Mouse (Mus musculus) macrophage (primary cell): ENCODE data around the gene Gm4881. TPM values are rescaled to one million over a fixed set of nuclear protein-coding genes. Genes with fewer than 3 reads are reported as not detected.

Experiments
- H3K27ac ChIP-seq: fragments of 350-480 bp; formaldehyde crosslinking; 2 replicates; pipeline ENCODE4 v1.9.0; 2021
- H3K36me3 ChIP-seq: fragments of 350-480 bp; formaldehyde crosslinking; 2 replicates; pipeline ENCODE4 v1.9.0; 2021; ENCODE audit errors: inconsistent target
- H3K4me3 ChIP-seq: fragments of 350-480 bp; formaldehyde crosslinking; 2 replicates; pipeline ENCODE4 v1.9.0; 2021; ENCODE audit errors: inconsistent target
- H3K79me2 ChIP-seq: fragments of 350-480 bp; formaldehyde crosslinking; 2 replicates; pipeline ENCODE4 v1.9.0; 2021; ENCODE audit errors: inconsistent target
- WGBS: methylation state at CpG from one replicate; pipeline ENCODE4 v1.1.7; 2026; ENCODE audit warnings: inconsistent platforms; ENCODE audit not compliant: missing documents; 5-methylcytosine and 5-hydroxymethylcytosine counted together
- polyA plus RNA-seq: library from polyadenylated mRNA; stranded (reverse); fragments of 250-400 nt; gene quantifications from 3 replicates; pipeline ENCODE4 v1.2.4, GENCODE M21; 2018; ENCODE audit warnings: inconsistent platforms

Gm4881 gene
- polyA plus RNA-seq, 1 experiment from 2014 or later, result not detected

- H3K36me3 ChIP-seq, result peaks cover 10% of the 10 kb centered on the region; the same call in 1 of the 2 replicates
- no peaks in the 10 kb centered on the region for H3K79me2 ChIP-seq
- peak overlapping the region; percentile 97 for H3K4me3 ChIP-seq
- 22% methylated on average over 19 of the region's 19 CpGs for WGBS
- no peak overlapping the region for H3K27ac ChIP-seq
These were observed 27.1 kb upstream of the Gm4881 start for GRCm38 (mm10) chr7:24971261-24971971.

- Histone ChIP-seq H3K4me3 (no peak overlapping the region), H3K27ac (no peak overlapping the region), H3K36me3 (peaks cover 10% of the 10 kb centered on the region; the same call in 1 of the 2 replicates), H3K79me2 (no peaks in the 10 kb centered on the region)
- 97% methylated on average over 3 of the region's 3 CpGs for WGBS
These were observed 26.0 kb upstream of the Gm4881 start for GRCm38 (mm10) chr7:24970341-24970740.

GRCm38 (mm10) chr7:24969805-24970204 lies 25.5 kb upstream of the Gm4881 start:
- H3K36me3 ChIP-seq, result peaks cover 10% of the 10 kb centered on the region; the same call in 1 of the 2 replicates
- H3K27ac ChIP-seq, result no peak overlapping the region
- H3K79me2 ChIP-seq, result no peaks in the 10 kb centered on the region
- 87% methylated on average over 12 of the region's 12 CpGs for WGBS
- H3K4me3 ChIP-seq, result no peak overlapping the region

GRCm38 (mm10) chr7:24968463-24968862 lies 24.2 kb upstream of the Gm4881 start:
- Histone ChIP-seq H3K4me3 (no peak overlapping the region), H3K36me3 (peaks cover 10% of the 10 kb centered on the region; the same call in 1 of the 2 replicates), H3K79me2 (no peaks in the 10 kb centered on the region), H3K27ac (no peak overlapping the region)
- 90% methylated on average over 6 of the region's 6 CpGs for WGBS

GRCm38 (mm10) chr7:24967966-24968365 lies 23.7 kb upstream of the Gm4881 start:
- Histone ChIP-seq H3K27ac (no peak overlapping the region), H3K79me2 (no peaks in the 10 kb centered on the region), H3K4me3 (no peak overlapping the region), H3K36me3 (peaks cover 10% of the 10 kb centered on the region; the same call in 1 of the 2 replicates)
- 92% methylated on average over 7 of the region's 8 CpGs for WGBS

- Histone ChIP-seq H3K36me3 (peaks cover 6% of the 10 kb centered on the region; the same call in 1 of the 2 replicates), H3K27ac (no peak overlapping the region), H3K4me3 (no peak overlapping the region), H3K79me2 (no peaks in the 10 kb centered on the region)
- 11% methylated on average over 5 of the region's 5 CpGs for WGBS
These were observed 20.7 kb upstream of the Gm4881 start for GRCm38 (mm10) chr7:24964897-24965535.

GRCm38 (mm10) chr7:24964288-24964687 lies 20.0 kb upstream of the Gm4881 start:
- Histone ChIP-seq H3K4me3 (no peak overlapping the region), H3K36me3 (no peaks in the 10 kb centered on the region), H3K27ac (no peak overlapping the region), H3K79me2 (no peaks in the 10 kb centered on the region)
- 90% methylated on average over 2 of the region's 2 CpGs for WGBS

- Histone ChIP-seq H3K27ac (no peak overlapping the region), H3K36me3 (no peaks in the 10 kb centered on the region), H3K4me3 (no peak overlapping the region), H3K79me2 (no peaks in the 10 kb centered on the region)
- WGBS, result 37% methylated on average over 27 of the region's 33 CpGs
These were observed 10.9 kb upstream of the Gm4881 start for GRCm38 (mm10) chr7:24955226-24955625.

GRCm38 (mm10) chr7:24954450-24954849 lies 10.2 kb upstream of the Gm4881 start:
- Histone ChIP-seq H3K4me3 (no peak overlapping the region), H3K27ac (no peak overlapping the region), H3K36me3 (no peaks in the 10 kb centered on the region), H3K79me2 (no peaks in the 10 kb centered on the region)
- 3% methylated on average over 20 of the region's 30 CpGs for WGBS

- Histone ChIP-seq H3K36me3 (no peaks in the 10 kb centered on the region), H3K4me3 (no peak overlapping the region), H3K79me2 (no peaks in the 10 kb centered on the region), H3K27ac (no peak overlapping the region)
- 1% methylated on average over 24 of the region's 24 CpGs for WGBS
These were observed 9.7 kb upstream of the Gm4881 start for GRCm38 (mm10) chr7:24953966-24954365.

GRCm38 (mm10) chr7:24949958-24950623 lies 5.8 kb upstream of the Gm4881 start:
- 10% methylated on average over 8 of the region's 8 CpGs for WGBS
- Histone ChIP-seq H3K79me2 (no peaks in the 10 kb centered on the region), H3K27ac (no peak overlapping the region), H3K4me3 (no peak overlapping the region), H3K36me3 (no peaks in the 10 kb centered on the region)

GRCm38 (mm10) chr7:24948774-24949173 lies 4.5 kb upstream of the Gm4881 start:
- Histone ChIP-seq H3K4me3 (no peak overlapping the region), H3K36me3 (no peaks in the 10 kb centered on the region), H3K79me2 (no peaks in the 10 kb centered on the region), H3K27ac (no peak overlapping the region)
- WGBS, result 3% methylated on average over 28 of the region's 29 CpGs

GRCm38 (mm10) chr7:24947316-24948048 lies 3.2 kb upstream of the Gm4881 start:
- WGBS, result 28% methylated on average over 7 of the region's 7 CpGs

GRCm38 (mm10) chr7:24943641-24944040 lies 653 bp downstream of the Gm4881 start:
- H3K4me3 ChIP-seq, result no peak overlapping the region
- 11% methylated on average over 6 of the region's 6 CpGs for WGBS
- no peak overlapping the region for H3K27ac ChIP-seq
- no peaks in the 10 kb centered on the region for H3K36me3 ChIP-seq
- H3K79me2 ChIP-seq, result no peaks in the 10 kb centered on the region

More at GRCm38 (mm10) chr7:24947316-24948048, 3.2 kb upstream of the Gm4881 start:
- H3K79me2 ChIP-seq, result no peaks in the 10 kb centered on the region
- H3K36me3 ChIP-seq, result no peaks in the 10 kb centered on the region
- no peak overlapping the region for H3K4me3 ChIP-seq
- no peak overlapping the region for H3K27ac ChIP-seq
